Mouse (Mus musculus) stomach, embryonic 16.5 days (tissue): ENCODE measurements around the gene Ankrd44. TPM values are rescaled to one million over a fixed set of nuclear protein-coding genes. Genes with fewer than 3 reads are reported as not detected.

Experiments used
- ATAC-seq: fragments of 200-750 bp; cut with Nextera tagmentation; 2 replicates; pipeline ENCODE4 v1.8.0; 2017; ENCODE audit warnings: moderate number of reproducible peaks, moderate TSS enrichment; ENCODE audit not compliant: insufficient read depth, low FRiP score
- H3K27ac ChIP-seq: fragments of 300-500 bp; sonication (generic); 2 replicates; pipeline ENCODE4 v1.5.1; 2014; ENCODE audit warnings: low read length
- H3K27me3 ChIP-seq: fragments of 300-500 bp; sonication (generic); 2 replicates; pipeline ENCODE4 v1.6.1; 2014; ENCODE audit warnings: low read length, control low read depth, mixed read lengths; ENCODE audit not compliant: control insufficient read depth, insufficient read depth
- H3K36me3 ChIP-seq: fragments of 300-500 bp; sonication (generic); 2 replicates; pipeline ENCODE4 v1.6.1; 2014; ENCODE audit warnings: low read length; ENCODE audit not compliant: control insufficient read depth, insufficient read depth
- H3K4me1 ChIP-seq: fragments of 300-500 bp; sonication (generic); 2 replicates; pipeline ENCODE4 v1.6.1; 2014; ENCODE audit warnings: low read length, control low read depth, mixed read lengths; ENCODE audit not compliant: control insufficient read depth, insufficient read depth
- H3K4me2 ChIP-seq: fragments of 300-500 bp; sonication (generic); 2 replicates; pipeline ENCODE4 v1.6.1; 2014; ENCODE audit warnings: low read depth, low read length, mixed read lengths
- H3K4me3 ChIP-seq: fragments of 300-500 bp; sonication (generic); replicated peaks from 2 replicates; pipeline ENCODE4 v1.5.1; 2014; ENCODE audit warnings: mild to moderate bottlenecking, low read length
- H3K9ac ChIP-seq: fragments of 300-500 bp; sonication (generic); 2 replicates; pipeline ENCODE4 v1.6.1; 2014; ENCODE audit warnings: low read length
- H3K9me3 ChIP-seq: fragments of 300-500 bp; sonication (generic); replicated peaks from 2 replicates; pipeline ENCODE4 v1.6.1; 2016; ENCODE audit warnings: low read length, control low read depth; ENCODE audit not compliant: control insufficient read depth
- WGBS: fragments of 180-500 bp; shearing (Covaris S2); extraction: QIAGEN DNeasy Blood & Tissue Kit; methylation state at CpG from one replicate; pipeline ENCODE4 v1.1.7; 2014; 5-methylcytosine and 5-hydroxymethylcytosine counted together
- polyA plus RNA-seq: library from polyadenylated mRNA; unstranded; fragments of >200 nt; fragmentation: Nextera tagmentation; extraction: Ambion mirVana; gene quantifications from 2 replicates; pipeline ENCODE4 v1.2.1, GENCODE M21; 2015

Gene Ankrd44
- polyA plus RNA-seq, 1 experiment from 2014 or later, result 14.5 TPM

GRCm38 (mm10) chr1:54851610-54852009 lies 74.6 kb downstream of the Ankrd44 start:
- H3K27me3 ChIP-seq, result no peaks in the 10 kb centered on the region
- no peak overlapping the region for H3K27ac ChIP-seq
- peaks cover 15% of the 10 kb centered on the region for H3K4me1 ChIP-seq
- H3K9me3 ChIP-seq, result no peaks in the 10 kb centered on the region
- ATAC-seq, result no peak
- H3K36me3 ChIP-seq, result no peaks in the 10 kb centered on the region
- H3K9ac ChIP-seq, result no peak overlapping the region
- no peak overlapping the region for H3K4me2 ChIP-seq
- WGBS, result 45% methylated on average over 9 of the region's 9 CpGs
- no peak overlapping the region for H3K4me3 ChIP-seq

DNA sequence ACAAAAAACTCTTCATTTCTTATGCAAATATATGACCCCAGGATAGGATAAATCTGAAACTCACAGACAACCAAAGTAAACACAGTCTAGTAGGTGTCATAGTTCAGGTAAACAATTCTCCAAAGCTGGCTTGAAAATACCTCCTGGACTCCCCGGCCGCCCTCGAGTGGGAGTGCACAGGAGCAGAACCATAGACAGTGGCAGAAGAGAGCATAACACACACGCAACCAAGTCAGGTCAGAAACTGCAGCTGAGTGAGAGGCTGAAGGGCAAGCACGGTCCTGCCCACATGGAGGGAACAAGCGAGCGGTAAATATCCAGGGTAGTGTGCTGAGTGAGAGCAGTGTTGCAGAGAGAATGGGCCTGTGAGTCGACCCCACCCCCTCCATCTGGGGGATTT lies 76.1 kb downstream of the Ankrd44 start:
- Histone ChIP-seq H3K36me3 (no peaks in the 10 kb centered on the region), H3K4me1 (peaks cover 16% of the 10 kb centered on the region), H3K27ac (no peak overlapping the region), H3K9ac (no peak overlapping the region), H3K9me3 (no peaks in the 10 kb centered on the region), H3K4me2 (no peak overlapping the region), H3K27me3 (no peaks in the 10 kb centered on the region), H3K4me3 (no peak overlapping the region)
- no peak for ATAC-seq
- WGBS, result 44% methylated on average over 8 of the region's 8 CpGs

GRCm38 (mm10) chr1:54847238-54847637 lies 78.9 kb downstream of the Ankrd44 start:
- H3K4me2 ChIP-seq, result no peak overlapping the region
- WGBS, result 71% methylated on average over 1 of the region's 1 CpGs
- H3K9ac ChIP-seq, result no peak overlapping the region
- no peak overlapping the region for H3K27ac ChIP-seq
- H3K27me3 ChIP-seq, result no peaks in the 10 kb centered on the region
- H3K9me3 ChIP-seq, result no peaks in the 10 kb centered on the region
- H3K4me1 ChIP-seq, result peaks cover 23% of the 10 kb centered on the region
- no peak for ATAC-seq
- H3K36me3 ChIP-seq, result no peaks in the 10 kb centered on the region
- no peak overlapping the region for H3K4me3 ChIP-seq

DNA sequence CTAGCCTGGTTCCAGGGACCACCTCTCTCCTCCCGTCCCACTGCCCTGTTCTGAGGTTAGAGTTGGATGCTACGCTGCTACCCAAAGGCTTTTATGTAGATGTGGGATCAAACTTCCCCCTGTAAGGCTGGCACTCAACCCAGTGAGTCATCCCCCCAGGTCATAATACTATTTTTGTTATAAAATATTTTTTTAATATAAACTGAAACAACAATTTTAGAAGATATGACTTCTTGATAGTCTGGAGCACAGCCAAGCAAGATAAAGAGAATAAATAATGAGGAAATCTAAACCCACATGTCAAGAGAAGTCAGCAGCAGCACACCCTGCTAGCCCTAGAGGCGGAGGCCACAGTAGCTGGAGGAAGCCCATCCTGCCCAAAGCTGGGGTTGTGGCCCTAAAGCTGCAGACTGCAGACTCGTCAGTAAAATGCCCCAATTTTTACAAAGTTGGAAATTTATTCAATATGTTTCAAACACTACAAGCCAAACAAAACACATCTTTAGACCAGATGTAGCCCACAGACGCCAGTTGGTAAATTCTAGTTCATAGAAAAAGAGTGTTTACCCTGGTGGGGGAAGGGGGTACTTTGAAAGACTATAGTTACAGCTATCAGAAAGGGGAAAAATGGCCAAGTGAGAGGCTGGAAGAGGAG lies 79.7 kb downstream of the Ankrd44 start:
- H3K9ac ChIP-seq, result no peak overlapping the region
- peaks cover 23% of the 10 kb centered on the region for H3K4me1 ChIP-seq
- no peaks in the 10 kb centered on the region for H3K9me3 ChIP-seq
- ATAC-seq, result no peak
- 60% methylated on average over 5 of the region's 5 CpGs for WGBS
- H3K27me3 ChIP-seq, result no peaks in the 10 kb centered on the region
- no peak overlapping the region for H3K4me3 ChIP-seq
- no peak overlapping the region for H3K27ac ChIP-seq
- H3K4me2 ChIP-seq, result no peak overlapping the region
- no peaks in the 10 kb centered on the region for H3K36me3 ChIP-seq

GRCm38 (mm10) chr1:54844361-54844760 lies 81.8 kb downstream of the Ankrd44 start:
- 74% methylated on average over 1 of the region's 1 CpGs for WGBS

GRCm38 (mm10) chr1:54842765-54843461 lies 83.3 kb downstream of the Ankrd44 start:
- Histone ChIP-seq H3K27ac (no peak overlapping the region), H3K4me3 (no peak overlapping the region), H3K9ac (no peak overlapping the region), H3K4me1 (peaks cover 21% of the 10 kb centered on the region), H3K9me3 (no peaks in the 10 kb centered on the region), H3K27me3 (no peaks in the 10 kb centered on the region), H3K36me3 (no peaks in the 10 kb centered on the region), H3K4me2 (no peak overlapping the region)
- no peak for ATAC-seq
- WGBS, result 76% methylated on average over 7 of the region's 7 CpGs

More at GRCm38 (mm10) chr1:54844361-54844760, 81.8 kb downstream of the Ankrd44 start:
- peaks cover 16% of the 10 kb centered on the region; the same call in 1 of the 2 replicates for H3K4me1 ChIP-seq
- H3K9me3 ChIP-seq, result no peaks in the 10 kb centered on the region
- H3K4me2 ChIP-seq, result no peak overlapping the region
- H3K36me3 ChIP-seq, result no peaks in the 10 kb centered on the region
- ATAC-seq, result no peak
- no peaks in the 10 kb centered on the region for H3K27me3 ChIP-seq
- H3K9ac ChIP-seq, result no peak overlapping the region
- no peak overlapping the region for H3K27ac ChIP-seq
- no peak overlapping the region for H3K4me3 ChIP-seq

DNA sequence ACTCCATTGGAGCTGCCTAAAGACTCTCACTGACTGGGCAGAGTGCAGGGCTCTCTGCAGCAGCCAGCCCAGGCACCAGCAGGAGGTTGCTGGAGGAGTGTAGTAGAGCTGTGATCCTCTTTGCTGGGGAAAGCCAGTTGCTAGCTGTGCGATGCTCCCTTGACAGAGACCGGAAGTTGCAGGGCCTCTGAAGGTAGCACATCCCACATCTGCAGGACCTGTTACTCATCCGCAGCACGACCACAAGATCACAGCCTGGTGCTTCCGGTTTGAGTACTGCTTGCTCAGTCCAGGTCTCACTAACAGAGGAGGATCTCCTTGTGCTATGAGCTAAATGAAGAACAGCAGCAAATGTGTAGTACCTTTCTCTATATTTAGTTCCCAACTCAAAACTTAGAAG lies 84.4 kb downstream of the Ankrd44 start:
- no peaks in the 10 kb centered on the region for H3K9me3 ChIP-seq
- H3K27me3 ChIP-seq, result no peaks in the 10 kb centered on the region
- no peak overlapping the region for H3K9ac ChIP-seq
- H3K4me3 ChIP-seq, result no peak overlapping the region
- no peak overlapping the region for H3K27ac ChIP-seq
- H3K4me1 ChIP-seq, result peaks cover 15% of the 10 kb centered on the region
- H3K4me2 ChIP-seq, result no peak overlapping the region
- 51% methylated on average over 5 of the region's 5 CpGs for WGBS
- H3K36me3 ChIP-seq, result no peaks in the 10 kb centered on the region
- no peak for ATAC-seq

GRCm38 (mm10) chr1:54840040-54840439 lies 86.1 kb downstream of the Ankrd44 start:
- WGBS, result 53% methylated on average over 2 of the region's 2 CpGs
- Histone ChIP-seq H3K9ac (no peak overlapping the region), H3K27me3 (no peaks in the 10 kb centered on the region), H3K36me3 (no peaks in the 10 kb centered on the region), H3K4me1 (peaks cover 12% of the 10 kb centered on the region; the same call in 1 of the 2 replicates), H3K4me2 (no peak overlapping the region), H3K27ac (no peak overlapping the region), H3K9me3 (no peaks in the 10 kb centered on the region), H3K4me3 (no peak overlapping the region)
- ATAC-seq, result no peak

DNA sequence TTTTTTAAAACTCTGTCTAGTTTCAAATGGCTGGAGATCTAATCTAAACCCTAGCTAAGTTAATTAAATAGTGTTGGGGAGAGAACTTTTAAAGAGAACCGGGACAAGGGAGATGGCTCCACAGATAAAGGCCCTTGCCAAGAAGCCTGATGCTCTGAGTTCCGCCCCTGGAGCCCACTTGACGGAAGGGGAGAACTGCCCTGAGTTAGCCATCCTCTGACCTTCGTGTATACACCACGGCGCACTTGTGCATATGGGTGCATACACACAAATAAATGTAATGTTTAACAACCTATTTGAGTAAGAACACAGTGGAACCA lies 87.7 kb downstream of the Ankrd44 start:
- Histone ChIP-seq H3K27ac (no peak overlapping the region), H3K36me3 (no peaks in the 10 kb centered on the region), H3K9ac (no peak overlapping the region), H3K9me3 (no peaks in the 10 kb centered on the region), H3K27me3 (no peaks in the 10 kb centered on the region), H3K4me1 (peaks cover 12% of the 10 kb centered on the region; the same call in 1 of the 2 replicates), H3K4me2 (no peak overlapping the region), H3K4me3 (no peak overlapping the region)
- no peak for ATAC-seq
- WGBS, result 72% methylated on average over 6 of the region's 6 CpGs
